Mouse (Mus musculus) liver, embryonic 11.5 days (tissue): ENCODE measurements around the gene St7. TPM values are rescaled to one million over a fixed set of nuclear protein-coding genes. Genes with fewer than 3 reads are reported as not detected.

Source experiments
- ATAC-seq: fragments of 200-750 bp; cut with Nextera tagmentation; replicated peaks from 2 replicates; pipeline ENCODE4 v1.8.0; 2017; ENCODE audit warnings: moderate number of reproducible peaks, mild to moderate bottlenecking, moderate TSS enrichment, moderate library complexity; ENCODE audit not compliant: low FRiP score
- DNase-seq: peaks from one replicate; pipeline ENCODE4 v3.0.0-alpha.2; 2017; ENCODE audit warnings: low spot score
- H3K27ac ChIP-seq: fragments of 300-500 bp; sonication (generic); 2 replicates; pipeline ENCODE4 v1.5.1; 2014; ENCODE audit warnings: mild to moderate bottlenecking, low read depth, low read length, control low read depth
- H3K27me3 ChIP-seq: fragments of 300-500 bp; sonication (generic); replicated peaks from 2 replicates; pipeline ENCODE4 v1.6.1; 2014; ENCODE audit warnings: low read length, mixed read lengths; ENCODE audit not compliant: control insufficient read depth, insufficient read depth
- H3K36me3 ChIP-seq: fragments of 300-500 bp; sonication (generic); 2 replicates; pipeline ENCODE4 v1.6.1; 2014; ENCODE audit warnings: mild to moderate bottlenecking, low read length, moderate library complexity, mixed read lengths; ENCODE audit not compliant: control insufficient read depth, insufficient read depth
- H3K4me1 ChIP-seq: fragments of 300-500 bp; sonication (generic); replicated peaks from 2 replicates; pipeline ENCODE4 v1.6.1; 2014; ENCODE audit warnings: low read length, mixed read lengths; ENCODE audit not compliant: control insufficient read depth, insufficient read depth
- H3K4me2 ChIP-seq: fragments of 300-500 bp; sonication (generic); 2 replicates; pipeline ENCODE4 v1.6.1; 2014; ENCODE audit warnings: mild to moderate bottlenecking, control low read depth, moderate library complexity
- H3K4me3 ChIP-seq: fragments of 300-500 bp; sonication (generic); 2 replicates; pipeline ENCODE4 v1.5.1; 2014; ENCODE audit warnings: low read depth, low read length, control low read depth
- H3K9ac ChIP-seq: fragments of 300-500 bp; sonication (generic); 2 replicates; pipeline ENCODE4 v1.6.1; 2014; ENCODE audit warnings: low read depth, low read length, control low read depth
- H3K9me3 ChIP-seq: fragments of 300-500 bp; sonication (generic); 2 replicates; pipeline ENCODE4 v1.6.1; 2016; ENCODE audit warnings: low read length, inconsistent platforms, mixed read lengths; ENCODE audit not compliant: control insufficient read depth
- WGBS: fragments of 180-500 bp; shearing (Covaris S2); extraction: QIAGEN DNeasy Blood & Tissue Kit; methylation state at CpG from one replicate; pipeline ENCODE4 v1.1.7; 2014; 5-methylcytosine and 5-hydroxymethylcytosine counted together
- polyA plus RNA-seq: library from polyadenylated mRNA; unstranded; fragments of >200 nt; fragmentation: Nextera tagmentation; extraction: Ambion mirVana; gene quantifications from 2 replicates; pipeline ENCODE4 v1.2.1, GENCODE M21; 2014

Gene St7
- polyA plus RNA-seq, 1 experiment from 2014 or later, result 18.6 TPM

GRCm38 (mm10) chr6:17828382-17828781 is 135.6 kb downstream of the St7 start:
- no peak for ATAC-seq
- 74% methylated on average over 4 of the region's 4 CpGs for WGBS
- Histone ChIP-seq H3K36me3 (peaks cover 5% of the 10 kb centered on the region; the same call in 1 of the 2 replicates), H3K9ac (no peak overlapping the region), H3K4me1 (no peaks in the 10 kb centered on the region), H3K9me3 (no peaks in the 10 kb centered on the region), H3K27me3 (no peaks in the 10 kb centered on the region), H3K27ac (no peak overlapping the region), H3K4me2 (no peak overlapping the region), H3K4me3 (no peak overlapping the region)
- no peak for DNase-seq

DNA sequence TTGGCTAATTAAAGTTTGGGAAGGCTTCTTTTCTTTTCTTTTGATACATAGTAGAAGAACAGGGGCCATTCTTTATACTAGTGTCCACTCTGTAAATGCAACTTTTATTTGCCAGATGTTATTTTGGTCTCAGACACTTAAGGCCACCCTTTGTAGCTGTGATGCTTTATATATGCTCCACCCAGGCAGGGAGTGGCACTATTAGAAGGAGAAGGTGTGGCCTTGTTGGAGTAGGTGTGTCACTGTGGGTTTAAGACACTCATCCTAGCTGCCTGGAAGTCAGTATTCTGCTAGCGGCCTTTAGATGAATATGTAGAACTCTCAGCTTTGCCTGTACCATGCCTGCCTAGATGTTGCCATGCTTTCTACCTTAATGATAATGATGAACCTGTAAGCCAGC is 137.2 kb downstream of the St7 start:
- no peak overlapping the region for H3K4me2 ChIP-seq
- H3K27ac ChIP-seq, result no peak overlapping the region
- 92% methylated on average over 1 of the region's 1 CpGs for WGBS
- H3K27me3 ChIP-seq, result no peaks in the 10 kb centered on the region
- H3K9ac ChIP-seq, result no peak overlapping the region
- H3K9me3 ChIP-seq, result no peaks in the 10 kb centered on the region
- H3K36me3 ChIP-seq, result peaks cover 5% of the 10 kb centered on the region; the same call in 1 of the 2 replicates
- ATAC-seq, result no peak
- no peak overlapping the region for H3K4me3 ChIP-seq
- DNase-seq, result no peak
- no peaks in the 10 kb centered on the region for H3K4me1 ChIP-seq

DNA sequence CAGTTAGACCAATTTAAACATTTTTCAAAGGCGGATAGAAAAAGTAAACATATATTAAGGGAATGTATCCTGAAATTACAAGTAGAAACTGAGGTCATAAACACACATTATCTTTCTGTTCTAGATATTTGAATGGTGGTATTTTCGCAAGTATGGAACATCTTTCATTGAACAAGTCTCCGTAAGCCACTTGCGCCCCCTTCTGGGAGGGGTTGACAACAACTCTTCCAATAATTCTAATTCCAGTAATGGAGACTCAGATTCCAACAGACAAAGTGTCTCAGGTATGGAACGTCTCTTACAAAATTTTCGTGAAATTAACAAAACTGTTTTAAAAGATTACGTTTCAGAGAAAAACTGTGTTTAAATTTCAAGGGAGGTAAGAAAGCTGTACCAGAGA is 141.8 kb downstream of the St7 start:
- H3K27ac ChIP-seq, result no peak overlapping the region
- H3K27me3 ChIP-seq, result no peaks in the 10 kb centered on the region
- ATAC-seq (no peak), DNase-seq (peak; percentile 48)
- H3K4me2 ChIP-seq, result no peak overlapping the region
- no peak overlapping the region for H3K4me3 ChIP-seq
- H3K9ac ChIP-seq, result no peak overlapping the region
- H3K9me3 ChIP-seq, result no peaks in the 10 kb centered on the region
- 31% methylated on average over 7 of the region's 7 CpGs for WGBS
- no peaks in the 10 kb centered on the region for H3K4me1 ChIP-seq
- peaks cover 5% of the 10 kb centered on the region; the same call in 1 of the 2 replicates for H3K36me3 ChIP-seq

- WGBS, result 83% methylated on average over 6 of the region's 6 CpGs
- Histone ChIP-seq H3K36me3 (0 out of 2 replicates have a peak, but pooled peaks cover 2% of the 10 kb centered on the region), H3K9ac (no peak overlapping the region), H3K27me3 (no peaks in the 10 kb centered on the region), H3K9me3 (no peaks in the 10 kb centered on the region), H3K4me2 (no peak overlapping the region), H3K4me1 (no peaks in the 10 kb centered on the region), H3K4me3 (no peak overlapping the region), H3K27ac (no peak overlapping the region)
- ATAC-seq (no peak), DNase-seq (no peak)
Measured at GRCm38 (mm10) chr6:17835693-17836092, 143.0 kb downstream of the St7 start.

- Histone ChIP-seq H3K4me2 (no peak overlapping the region), H3K27me3 (no peaks in the 10 kb centered on the region), H3K4me1 (no peaks in the 10 kb centered on the region), H3K9me3 (no peaks in the 10 kb centered on the region), H3K9ac (no peak overlapping the region), H3K27ac (no peak overlapping the region), H3K4me3 (no peak overlapping the region), H3K36me3 (0 out of 2 replicates have a peak, but pooled peaks cover 2% of the 10 kb centered on the region)
- 77% methylated on average over 1 of the region's 1 CpGs for WGBS
- DNase-seq, result no peak
- no peak for ATAC-seq
Measured at GRCm38 (mm10) chr6:17837676-17838075, 144.9 kb downstream of the St7 start.

DNA sequence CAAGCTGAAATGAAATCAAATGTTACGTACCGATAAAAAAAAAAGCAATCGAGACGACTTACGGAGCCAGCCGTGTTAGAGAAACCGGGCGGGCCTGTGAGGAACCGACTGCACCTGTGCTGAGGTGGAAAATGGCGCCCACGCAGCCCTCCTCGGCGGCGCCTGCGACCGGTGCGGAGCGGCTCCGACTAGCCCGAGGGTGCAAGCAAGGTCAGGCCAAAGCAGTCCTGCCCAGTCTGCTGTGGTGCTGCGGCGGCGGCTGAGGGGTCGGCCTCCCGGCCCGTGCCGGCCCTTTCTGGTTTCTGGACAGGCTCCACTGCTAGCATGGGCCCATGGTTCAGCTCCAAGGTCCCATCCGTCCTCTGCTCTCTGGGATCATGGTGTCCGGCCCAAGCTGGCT is 147.7 kb downstream of the St7 start:
- 74% methylated on average over 29 of the region's 29 CpGs for whole genome bisulfite sequencing
- Histone ChIP-seq H3K9ac (no peak overlapping the region), H3K4me1 (no peaks in the 10 kb centered on the region), H3K4me2 (no peak overlapping the region), H3K36me3 (0 out of 2 replicates have a peak, but pooled peaks cover 2% of the 10 kb centered on the region), H3K27me3 (no peaks in the 10 kb centered on the region), H3K9me3 (no peaks in the 10 kb centered on the region), H3K4me3 (no peak overlapping the region), H3K27ac (no peak overlapping the region)
- DNase-seq, result no peak
- no peak for ATAC-seq

GRCm38 (mm10) chr6:17842759-17843158 is 150.0 kb downstream of the St7 start:
- Histone ChIP-seq H3K4me2 (no peak overlapping the region), H3K4me1 (no peaks in the 10 kb centered on the region), H3K9ac (no peak overlapping the region), H3K4me3 (no peak overlapping the region), H3K27ac (no peak overlapping the region), H3K36me3 (0 out of 2 replicates have a peak, but pooled peaks cover 2% of the 10 kb centered on the region), H3K9me3 (no peaks in the 10 kb centered on the region), H3K27me3 (no peaks in the 10 kb centered on the region)
- WGBS, result 34% methylated on average over 3 of the region's 3 CpGs
- no peak for ATAC-seq
- DNase-seq, result no peak

DNA sequence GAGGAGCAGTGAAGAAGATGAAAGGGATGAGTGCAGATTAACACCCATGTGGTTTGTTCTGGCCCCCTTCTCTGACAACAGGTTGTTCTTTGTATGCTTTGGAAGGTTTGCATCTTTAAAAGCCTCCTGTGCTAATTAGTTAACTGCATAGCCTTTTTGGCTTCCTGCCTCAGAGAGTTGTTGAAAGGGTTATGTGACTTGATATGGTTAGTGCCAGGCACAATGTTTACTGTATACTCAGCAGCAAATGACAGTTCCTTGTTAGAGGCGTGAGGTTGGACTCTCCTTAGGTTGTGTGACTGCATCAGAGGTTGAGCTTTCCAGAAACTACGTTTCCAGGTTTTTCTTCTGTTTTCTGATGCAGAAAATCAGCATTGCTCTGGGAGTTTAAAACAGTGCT is 158.6 kb downstream of the St7 start:
- H3K4me2 ChIP-seq, result no peak overlapping the region
- no peaks in the 10 kb centered on the region for H3K36me3 ChIP-seq
- no peaks in the 10 kb centered on the region for H3K4me1 ChIP-seq
- H3K9me3 ChIP-seq, result no peaks in the 10 kb centered on the region
- DNase-seq, result no peak
- ATAC-seq, result no peak
- no peak overlapping the region for H3K9ac ChIP-seq
- H3K27ac ChIP-seq, result no peak overlapping the region
- no peaks in the 10 kb centered on the region for H3K27me3 ChIP-seq
- no peak overlapping the region for H3K4me3 ChIP-seq
- WGBS, result 64% methylated on average over 2 of the region's 2 CpGs

DNA sequence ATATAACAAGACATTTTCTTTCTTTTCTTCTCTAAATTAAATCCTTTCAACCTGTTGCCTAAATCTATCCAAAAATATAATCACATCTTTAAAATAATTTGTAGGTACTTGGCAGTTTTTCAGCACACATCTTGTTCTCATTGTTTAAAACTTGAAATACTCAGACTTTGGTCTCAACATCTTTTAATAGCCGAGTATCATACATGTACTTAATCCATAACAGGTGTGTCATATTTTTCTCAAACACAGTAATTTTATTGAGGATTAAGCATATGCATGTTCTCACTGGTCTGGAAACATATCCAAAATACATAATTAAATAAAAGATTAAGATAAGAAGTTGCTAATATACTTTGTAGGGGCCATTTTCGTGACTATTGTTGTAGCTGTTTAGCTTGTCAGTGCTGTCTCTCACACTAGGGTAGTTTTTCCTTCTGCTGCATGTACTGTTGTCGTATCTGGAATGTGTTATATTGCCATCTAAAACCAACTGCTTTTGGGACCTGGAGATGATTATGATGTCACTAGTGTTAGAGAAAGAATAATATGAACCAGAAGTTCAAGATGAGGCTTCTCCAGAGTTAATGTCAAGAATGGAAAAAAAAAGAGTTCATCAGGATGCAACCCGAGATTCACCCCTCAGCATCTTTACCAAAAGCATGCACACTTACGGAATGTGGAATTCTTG is 161.0 kb downstream of the St7 start:
- 84% methylated on average over 5 of the region's 5 CpGs for WGBS
- no peak overlapping the region for H3K4me2 ChIP-seq
- H3K9me3 ChIP-seq, result no peaks in the 10 kb centered on the region
- ATAC-seq, result no peak
- no peak for DNase-seq
- no peaks in the 10 kb centered on the region for H3K27me3 ChIP-seq
- H3K4me3 ChIP-seq, result no peak overlapping the region
- H3K9ac ChIP-seq, result no peak overlapping the region
- no peaks in the 10 kb centered on the region for H3K36me3 ChIP-seq
- H3K27ac ChIP-seq, result no peak overlapping the region
- no peaks in the 10 kb centered on the region for H3K4me1 ChIP-seq
